Mouse (Mus musculus) left cerebral cortex, adult 9 months (tissue): ENCODE measurements at regions not wholly inside any gene's neighbourhood (a gene's known extent, or its start where the extent isn't known, plus 50 kb on each side); places are given as distances from the start of the nearest gene placed in this dataset.

Source experiments
- DNase-seq, 2 experiments: peaks; one replicate each; pipeline ENCODE4 v3.0.0; 2022; ENCODE audit warnings: low spot score in 2 of 2

DNA sequence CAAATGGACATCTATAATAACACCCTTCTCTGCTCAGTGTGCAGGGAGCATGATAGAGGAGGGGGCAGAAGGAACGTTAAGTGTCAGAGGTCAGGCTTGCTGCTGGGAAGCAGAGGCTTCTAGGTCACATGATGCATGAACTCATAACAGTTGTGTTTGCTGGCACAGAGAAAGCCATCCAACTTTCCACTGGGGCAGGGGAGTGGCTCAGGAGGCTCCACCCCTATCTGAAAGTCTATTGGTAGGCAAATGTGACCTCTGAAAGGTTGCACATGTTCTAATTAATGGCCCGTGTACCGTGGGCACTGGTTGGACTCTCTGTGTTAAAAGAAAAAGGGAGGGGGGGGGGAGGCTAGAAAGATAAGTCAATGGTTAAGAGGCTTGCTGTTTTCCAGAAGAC lies 224.6 kb downstream of the Slc16a7 start:
- no peak for DNase-seq

GRCm38 (mm10) chr10:125161077-125161476 lies 228.2 kb downstream of the Slc16a7 start:
- DNase-seq: no peak

DNA sequence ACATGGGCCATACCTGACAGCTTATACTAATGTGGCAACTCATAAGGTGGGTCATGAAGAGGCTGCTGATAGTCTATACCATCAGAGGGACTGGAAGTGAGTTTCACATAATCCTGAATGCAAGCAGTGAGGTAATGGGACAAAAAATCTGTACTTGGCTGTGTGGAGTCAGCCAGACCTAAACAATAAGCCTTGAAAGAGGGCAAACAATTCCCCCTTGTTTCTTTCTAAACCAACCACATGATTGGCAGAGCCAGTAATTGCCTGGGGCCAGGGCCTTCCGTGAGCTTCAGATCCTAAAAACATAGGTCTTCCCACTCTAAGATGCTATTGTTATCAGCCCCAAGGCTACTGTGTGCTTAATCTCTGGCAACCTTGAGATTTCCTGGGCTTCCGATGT lies 240.5 kb downstream of the Slc16a7 start:
- DNase-seq: no peak

GRCm38 (mm10) chr10:125147239-125147782 lies 242.0 kb downstream of the Slc16a7 start:
- DNase-seq: no peak

GRCm38 (mm10) chr10:125146365-125146764 lies 242.9 kb downstream of the Slc16a7 start:
- DNase-seq: no peak

DNA sequence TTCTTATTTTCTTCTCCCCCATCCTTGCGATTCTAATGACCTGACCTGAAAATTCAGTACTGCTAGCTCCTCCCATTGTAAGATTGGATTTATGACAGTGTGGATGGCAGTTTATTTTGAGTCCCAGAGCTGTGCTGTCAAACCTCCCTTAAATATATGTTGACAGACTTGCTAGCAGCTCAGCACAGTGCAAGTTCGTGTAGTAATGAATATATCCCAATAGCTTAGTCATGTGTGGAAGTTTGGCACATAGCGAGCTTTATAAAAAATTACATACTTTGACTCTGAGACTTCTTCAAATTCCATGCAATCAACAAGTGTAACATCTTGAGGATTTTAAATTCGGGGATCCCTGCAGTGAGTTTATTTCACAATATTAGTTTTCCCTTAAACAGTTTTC lies 243.5 kb downstream of the Slc16a7 start:
- DNase-seq: no peak

DNA sequence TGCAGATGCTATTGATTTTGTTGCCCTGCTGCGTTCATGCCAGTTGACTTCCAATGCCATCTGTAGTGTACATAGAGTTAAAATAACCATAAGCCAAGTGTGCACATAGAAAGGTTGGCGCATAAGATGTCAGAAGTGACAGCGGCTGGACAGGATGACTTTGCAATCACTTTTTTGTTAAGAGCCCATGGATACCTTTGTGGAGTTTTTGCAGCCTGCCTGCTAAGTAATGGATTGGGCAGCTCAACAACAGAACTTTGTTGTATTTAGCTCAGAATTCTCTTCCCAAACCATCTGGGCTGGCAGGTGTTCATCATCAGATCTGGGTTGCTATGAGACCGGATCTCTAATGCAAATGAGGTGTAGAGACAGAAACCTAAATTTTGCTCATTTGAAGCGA lies 267.5 kb downstream of the Slc16a7 start:
- peak; percentile 26 to 74 for DNase-seq

GRCm38 (mm10) chr10:125114318-125114717 lies 274.9 kb downstream of the Slc16a7 start:
- DNase-seq: peak in 1 of 2 experiments; percentile 5

GRCm38 (mm10) chr10:125108986-125109385 lies 280.3 kb downstream of the Slc16a7 start:
- peak; percentile 24 to 26 for DNase-seq

DNA sequence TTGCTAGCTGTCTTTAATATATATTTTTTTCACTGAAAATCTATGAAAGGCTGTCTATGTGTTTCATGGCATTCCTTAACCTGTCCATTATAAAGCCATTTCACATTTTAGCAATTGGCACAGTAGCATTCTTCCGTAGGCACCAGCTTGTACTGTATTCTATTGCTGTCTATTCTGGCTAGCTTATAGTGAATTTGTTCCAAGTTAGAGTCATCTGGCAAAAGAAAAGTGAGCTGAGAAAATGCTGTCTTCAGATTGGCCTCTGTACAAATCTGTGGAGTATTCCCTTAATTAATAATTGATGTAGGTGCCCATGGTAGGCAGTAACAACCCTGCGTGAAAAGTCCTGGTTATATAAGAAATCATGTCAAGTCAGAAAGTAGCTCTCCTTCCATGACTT lies 304.3 kb downstream of the Slc16a7 start:
- DNase-seq: no peak

- DNase-seq: no peak
Measured at GRCm38 (mm10) chr10:125072401-125072800, 316.9 kb downstream of the Slc16a7 start.

DNA sequence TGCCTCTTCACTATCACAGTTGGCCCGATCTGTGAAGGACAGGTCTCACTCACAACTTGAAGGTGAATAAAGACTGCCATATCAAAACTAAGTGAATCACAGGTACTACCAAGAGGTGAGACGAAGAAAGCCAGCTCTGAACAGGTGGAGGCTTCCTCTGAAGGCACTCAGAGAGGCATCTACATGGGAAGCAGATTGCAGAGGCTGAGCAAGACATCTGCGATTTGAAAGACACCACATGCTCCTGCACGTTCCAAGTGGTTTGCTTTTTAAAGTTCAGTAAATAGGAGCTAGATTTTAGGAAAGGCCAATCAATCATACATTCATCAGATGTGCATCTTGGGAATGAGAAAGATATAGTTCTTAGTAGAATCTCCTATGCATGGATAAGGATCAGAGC lies 319.0 kb downstream of the Slc16a7 start:
- peak in 1 of 2 experiments; percentile 5 for DNase-seq

DNA sequence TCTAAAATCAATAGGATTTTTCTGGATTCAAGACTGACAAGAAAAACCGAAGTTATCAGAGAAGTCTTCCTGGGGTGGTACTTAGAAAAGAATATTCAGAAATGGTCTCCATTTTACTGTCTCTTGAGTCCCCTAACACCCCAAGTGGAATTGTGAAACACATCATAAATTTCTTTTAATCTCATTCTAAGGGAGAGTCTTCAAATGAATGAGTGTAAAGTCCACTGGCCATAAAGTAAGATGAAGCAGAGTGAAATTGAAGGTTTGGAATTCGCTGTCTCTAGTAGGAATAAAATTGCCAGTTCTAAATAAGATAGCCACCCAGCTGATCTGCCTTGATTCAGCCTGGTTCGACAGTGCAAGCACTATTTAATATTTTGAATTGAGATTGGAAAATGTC lies 350.0 kb downstream of the Slc16a7 start:
- no peak for DNase-seq

GRCm38 (mm10) chr10:125035631-125036030 lies 353.6 kb downstream of the Slc16a7 start:
- DNase-seq: no peak

GRCm38 (mm10) chr10:125028347-125028746 lies 360.9 kb downstream of the Slc16a7 start:
- DNase-seq: no peak

DNA sequence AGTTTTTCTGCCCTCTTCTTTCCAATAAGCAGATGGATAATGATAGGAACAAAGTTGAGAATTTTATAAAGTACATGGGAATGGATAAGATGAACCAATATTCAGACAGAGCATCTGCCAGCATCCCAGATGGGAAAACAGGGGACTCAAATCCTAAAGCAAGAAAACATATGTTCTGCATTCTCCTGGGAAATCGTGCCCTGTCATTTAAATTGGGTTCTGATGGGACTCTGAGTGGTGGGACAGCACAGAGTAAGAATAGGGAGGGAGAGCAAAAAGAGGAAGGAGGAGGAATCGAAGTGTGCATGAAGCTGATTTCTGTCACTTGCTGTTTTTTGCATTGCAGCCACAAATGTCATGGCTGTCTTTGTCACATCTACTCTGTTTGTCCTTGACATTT lies 362.4 kb downstream of the Slc16a7 start:
- DNase-seq: no peak
